Comparison of ENCODE assay signal across 21 mouse cellular contexts in genomic region chr16:80920711-80921279, GRCm38 (mm10).
"Had no signal": no experiment of that assay in that cellular context is flagged by ENCODE, and none has a peak within 500 bp of the region (broad histone marks: within the 10 kb centered on the region; RNA-seq: fewer than 3 reads in every experiment).

No protein-coding gene starts in this region.

- ATAC-seq: liver, postnatal 0 days; lung, postnatal 0 days; midbrain, embryonic 13.5 days; midbrain, embryonic 15.5 days had no signal

- H3K27me3 ChIP-seq: lung, embryonic 15.5 days; midbrain, embryonic 13.5 days; midbrain, embryonic 15.5 days; neural tube, embryonic 13.5 days; neural tube, embryonic 15.5 days had no signal

- H3K4me3 ChIP-seq: lung, embryonic 15.5 days; midbrain, embryonic 10.5 days; midbrain, embryonic 13.5 days; midbrain, embryonic 15.5 days; myocyte; neural tube, embryonic 13.5 days; neural tube, embryonic 15.5 days had no signal

- H3K9me3 ChIP-seq: lung, embryonic 15.5 days; midbrain, embryonic 10.5 days; midbrain, embryonic 13.5 days; midbrain, embryonic 15.5 days; neural tube, embryonic 13.5 days; neural tube, embryonic 15.5 days had no signal

- H3K36me3 ChIP-seq: lung, embryonic 15.5 days; midbrain, embryonic 10.5 days; midbrain, embryonic 13.5 days; midbrain, embryonic 15.5 days; neural tube, embryonic 13.5 days; neural tube, embryonic 15.5 days had no signal

- H3K4me1 ChIP-seq: lung, embryonic 15.5 days; midbrain, embryonic 10.5 days; midbrain, embryonic 13.5 days; midbrain, embryonic 15.5 days; neural tube, embryonic 13.5 days; neural tube, embryonic 15.5 days had no signal

- H3K9ac ChIP-seq: liver, postnatal 0 days; lung, embryonic 15.5 days; midbrain, embryonic 13.5 days; midbrain, embryonic 15.5 days; neural tube, embryonic 13.5 days; neural tube, embryonic 15.5 days had no signal

- H3K4me2 ChIP-seq: lung, embryonic 15.5 days; midbrain, embryonic 13.5 days; midbrain, embryonic 15.5 days; neural tube, embryonic 13.5 days; neural tube, embryonic 15.5 days had no signal

- H3K27ac ChIP-seq: lung, embryonic 15.5 days; macrophage; midbrain, embryonic 10.5 days; midbrain, embryonic 13.5 days; midbrain, embryonic 15.5 days; neural tube, embryonic 13.5 days; neural tube, embryonic 15.5 days had no signal

- DNase-seq: liver, postnatal 0 days; lung, adult 2 months; lung, postnatal 14 days; lung, postnatal 36 days; retina, postnatal 1 day; right cerebral cortex, adult 18-20 months; right cerebral cortex, postnatal 25 days; right cerebral cortex, postnatal 4 days; spleen, adult 18-20 months; thymus, adult 18-20 months; thymus, postnatal 14 days; thymus, postnatal 36 days had no signal
